Mouse (Mus musculus) cerebellum, adult (tissue): ENCODE measurements at regions not wholly inside any gene's neighbourhood (a gene's known extent, or its start where the extent isn't known, plus 50 kb on each side); places are given as distances from the start of the nearest gene placed in this dataset.

Experiments used
- ATAC-seq: cut with Nextera tagmentation; 2 replicates; pipeline ENCODE4 v1.9.2; 2017; ENCODE audit warnings: mild to moderate bottlenecking, moderate library complexity, mixed read lengths; ENCODE audit not compliant: insufficient number of reproducible peaks, low FRiP score, low TSS enrichment

DNA sequence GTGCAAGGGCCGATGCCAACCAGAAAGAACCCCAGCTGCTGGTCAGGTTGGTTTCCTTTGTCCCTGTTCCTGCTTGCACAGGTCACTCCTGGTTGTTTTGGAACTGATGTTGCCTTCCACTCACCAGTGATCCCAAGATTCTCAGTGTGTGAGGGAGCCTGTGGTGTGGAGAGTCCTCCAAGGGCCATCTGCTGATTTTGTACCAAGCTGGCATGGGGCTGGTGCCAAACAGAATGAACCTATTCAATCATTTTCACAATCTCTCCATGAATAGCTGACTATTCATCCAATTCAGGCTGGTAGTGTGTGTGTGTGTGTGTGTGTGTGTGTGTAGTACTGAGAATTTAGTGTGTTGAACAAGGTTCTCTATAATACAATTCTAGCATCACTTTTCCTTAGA, 402.8 kb upstream of the Cntnap5b start:
- peak; percentile 76; the same call in 1 of the 2 replicates for ATAC-seq

DNA sequence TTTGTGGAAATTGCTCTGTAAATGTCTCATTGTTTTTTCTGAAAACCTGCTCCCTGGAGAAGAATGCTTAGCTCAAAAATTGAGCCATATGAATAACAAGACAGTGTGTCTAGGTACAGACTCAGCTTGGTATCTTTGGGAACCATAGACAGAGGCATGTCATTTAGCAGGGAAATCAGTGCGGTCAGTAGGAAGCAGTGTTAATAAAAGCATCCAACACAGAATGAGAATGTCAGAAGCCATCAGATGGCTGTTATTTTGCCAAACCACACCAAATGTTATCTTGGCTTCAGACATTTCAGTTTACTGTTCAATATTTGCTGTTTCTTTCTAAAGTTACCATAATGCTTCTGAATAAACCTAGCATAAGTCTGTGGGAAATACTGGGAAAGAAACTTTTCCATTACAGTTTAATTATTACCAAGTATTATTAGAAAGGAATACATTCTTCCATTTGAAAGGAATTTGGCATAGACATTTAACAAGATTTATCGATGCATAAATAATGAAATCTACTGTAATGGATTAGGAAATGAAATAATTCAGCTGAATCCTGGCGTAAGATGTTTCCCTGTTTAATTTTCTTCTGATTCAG, 402.1 kb upstream of the Cntnap5b start:
- peak; percentile 94 for ATAC-seq

DNA sequence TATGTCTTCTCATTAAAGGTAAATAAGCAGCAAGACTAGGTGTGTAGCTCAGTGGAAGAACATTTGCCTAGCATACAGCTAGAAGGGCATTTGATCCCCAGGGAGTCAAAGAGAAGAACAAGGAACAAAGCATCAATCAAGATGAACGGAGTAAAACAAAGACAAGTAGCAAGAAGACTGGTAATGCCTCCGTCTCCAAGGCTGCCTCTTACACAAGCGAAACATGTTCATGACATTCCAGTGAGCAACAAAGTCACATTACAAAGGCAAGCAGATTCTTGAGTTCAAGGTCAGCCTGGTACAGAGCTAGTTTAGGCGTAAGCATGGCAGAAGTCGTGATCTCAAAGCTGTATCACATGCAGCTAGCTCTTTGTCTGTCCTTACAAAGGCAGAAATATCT, 376.8 kb upstream of the Cntnap5b start:
- ATAC-seq: no peak
